Mouse (Mus musculus): ENCODE measurements around the gene Gm20479.

DNA sequence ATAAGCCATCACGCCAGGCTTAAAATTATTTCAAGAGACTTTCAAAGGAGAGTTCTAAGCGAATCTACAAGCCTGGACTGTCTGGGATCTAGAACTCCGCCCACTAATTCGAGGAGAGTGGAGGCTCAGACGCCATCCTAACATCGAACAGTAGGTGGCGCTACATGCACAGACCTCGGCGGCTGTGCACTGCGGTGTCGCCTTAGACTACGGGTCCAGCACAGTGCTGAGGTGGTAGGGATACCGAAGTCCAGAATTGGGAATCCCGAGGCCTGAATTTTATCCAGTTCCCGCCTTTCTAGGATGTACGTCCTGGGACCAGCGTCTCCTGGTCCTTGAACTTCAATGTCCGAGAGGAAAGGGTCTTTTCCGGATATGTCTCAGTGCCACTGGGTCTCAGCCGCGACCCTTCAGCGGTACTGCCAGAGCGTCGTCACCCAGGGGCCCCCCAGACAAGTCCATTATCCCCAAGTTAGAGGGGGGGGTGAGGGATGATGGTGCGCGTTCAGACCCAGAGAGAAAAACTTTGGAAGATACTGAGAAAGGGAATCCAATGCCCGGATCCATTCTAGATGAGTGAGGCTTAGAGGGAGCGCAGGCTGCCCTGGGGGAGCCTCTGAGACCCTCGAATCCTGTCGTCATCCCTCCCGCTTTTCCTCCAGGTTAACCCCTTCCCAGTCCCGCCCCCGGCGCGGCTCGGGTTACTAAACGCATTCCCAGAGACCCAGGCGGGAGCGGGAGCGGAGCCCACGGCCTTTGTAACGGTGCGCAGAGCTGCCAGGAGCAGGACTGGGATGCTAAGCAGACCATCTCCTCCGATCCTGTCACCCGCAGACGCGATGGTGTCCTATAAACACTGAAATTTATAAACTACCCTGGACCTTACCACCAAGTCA is 21.0 kb downstream of the Gm20479 start:
- TF ChIP-seq ZNF384 (IDR thresholded peaks at IDR 0.05; ENCODE audit: low read depth, low read length): no peak
- no peak for TF ChIP-seq POLR2A (IDR thresholded peaks at IDR 0.05; ENCODE audit: low read depth, low read length)
- TF ChIP-seq KAT2A (IDR thresholded peaks at IDR 0.05; ENCODE audit: insufficient replicate concordance, low read length): no peak
- TF ChIP-seq USF2 (conservative IDR thresholded peaks at IDR 0.05; ENCODE audit: low read depth, low read length): no peak
- TF ChIP-seq CTCF (conservative IDR thresholded peaks at IDR 0.05 in 1 of 2, IDR thresholded peaks at IDR 0.05 in 1 of 2; ENCODE audit: low read depth in 2 of 2, low read length in 2 of 2): peak; percentile 74 to 99; a peak in 3 of 4 replicates
- TF ChIP-seq RCOR1 (conservative IDR thresholded peaks at IDR 0.05; ENCODE audit: low read depth, low read length): no peak
- no peak for TF ChIP-seq ETS1 (conservative IDR thresholded peaks at IDR 0.05; ENCODE audit: low read depth, low read length)
- 0 out of 2 replicates have a peak, but pooled peaks have one; percentile 47 for TF ChIP-seq MEF2A (IDR thresholded peaks at IDR 0.05; ENCODE audit: borderline replicate concordance, low read depth, low read length)
- TF ChIP-seq GABPA (IDR thresholded peaks at IDR 0.05; ENCODE audit: insufficient replicate concordance, low read depth, low read length): no peak
- TF ChIP-seq MAZ (IDR thresholded peaks at IDR 0.05; ENCODE audit: low read depth, low read length): peak; percentile 57; the same call in 1 of the 2 replicates
- TF ChIP-seq MAX (IDR thresholded peaks at IDR 0.05; ENCODE audit: low read length): peak; percentile 53; the same call in 1 of the 2 replicates
- TF ChIP-seq EP300 (IDR thresholded peaks at IDR 0.05; ENCODE audit: low read length): no peak
